Mouse (Mus musculus): Measurements from ENCODE around the gene Ube2u. TPM values are rescaled to one million over a fixed set of nuclear protein-coding genes. Genes with fewer than 3 reads are reported as not detected.

Gene Ube2u
- total RNA-seq (2012; rRNA removed), result not detected in 2 replicates

GRCm38 (mm10) chr4:100478592-100479321 is at the start of gene Ube2u:
Ube2u (plus strand) TSS chr4:100478849.
- TF ChIP-seq ZC3H11A (IDR thresholded peaks at IDR 0.05; ENCODE audit: borderline replicate concordance, low read depth, low read length) (no peak), CHD2 (IDR thresholded peaks at IDR 0.05; ENCODE audit: low read depth, low read length) (no peak), HCFC1 (IDR thresholded peaks at IDR 0.05; ENCODE audit: borderline replicate concordance, insufficient read depth, low read length) (no peak), ZNF384 (IDR thresholded peaks at IDR 0.05; ENCODE audit: low read depth, low read length) (no peak), MAFK (IDR thresholded peaks at IDR 0.05; ENCODE audit: insufficient read depth, low read depth, low read length) (no peak)
- Histone ChIP-seq H3K27ac (ENCODE audit: insufficient read depth, low read depth, low read length, poor library complexity, severe bottlenecking) (no peak within 1 kb of the TSS), H3K9ac (ENCODE audit: insufficient read depth, low read depth, low read length, poor library complexity, severe bottlenecking) (no peak within 1 kb of the TSS), H3K4me3 (ENCODE audit: insufficient read depth in 1 of 2, low read depth in 1 of 2, low read length in 2 of 2, poor library complexity in 1 of 2, severe bottlenecking in 1 of 2) (no peak within 1 kb of the TSS), H3K9me3 (ENCODE audit: control insufficient read depth, insufficient read depth, low read depth, low read length) (no peaks in the 10 kb centered on the region), H3K4me1 (ENCODE audit: control insufficient read depth in 2 of 2, insufficient read depth in 2 of 2, low read length in 2 of 2, poor library complexity in 1 of 2) (no peaks in the 10 kb centered on the region), H3K36me3 (ENCODE audit: control insufficient read depth, insufficient read depth, low read length, poor library complexity, severe bottlenecking) (no peaks in the 10 kb centered on the region)
- in situ Hi-C loops (cut with MboI; ENCODE audit: low sequenced_read_pairs in 2 of 2, unreplicated experiment in 2 of 2), result no loop called here
- peak; percentile 40 for DNase-seq (ENCODE audit: low read depth, low spot score)

GRCm38 (mm10) chr4:100429371-100429900 is 49.2 kb upstream of the Ube2u start:
- no peaks in the 10 kb centered on the region for H3K9me3 ChIP-seq (ENCODE audit: control insufficient read depth, insufficient read depth, low read depth, low read length)
- no peak overlapping the region for H3K9ac ChIP-seq (ENCODE audit: insufficient read depth, low read depth, low read length, poor library complexity, severe bottlenecking)
- H3K4me1 ChIP-seq (ENCODE audit: control insufficient read depth in 2 of 2, insufficient read depth in 2 of 2, low read length in 2 of 2, poor library complexity in 1 of 2), result no peaks in the 10 kb centered on the region
- TF ChIP-seq MAFK (IDR thresholded peaks at IDR 0.05; ENCODE audit: insufficient read depth, low read depth, low read length) (no peak), ZC3H11A (IDR thresholded peaks at IDR 0.05; ENCODE audit: borderline replicate concordance, low read depth, low read length) (no peak), HCFC1 (IDR thresholded peaks at IDR 0.05; ENCODE audit: borderline replicate concordance, insufficient read depth, low read length) (no peak), ZNF384 (IDR thresholded peaks at IDR 0.05; ENCODE audit: low read depth, low read length) (no peak), CHD2 (IDR thresholded peaks at IDR 0.05; ENCODE audit: low read depth, low read length) (no peak)
- no peak overlapping the region for H3K27ac ChIP-seq (ENCODE audit: insufficient read depth, low read depth, low read length, poor library complexity, severe bottlenecking)
- in situ Hi-C loops (cut with MboI; ENCODE audit: low sequenced_read_pairs in 2 of 2, unreplicated experiment in 2 of 2), result no loop called here
- no peak overlapping the region for H3K4me3 ChIP-seq (ENCODE audit: insufficient read depth in 1 of 2, low read depth in 1 of 2, low read length in 2 of 2, poor library complexity in 1 of 2, severe bottlenecking in 1 of 2)
- H3K36me3 ChIP-seq (ENCODE audit: control insufficient read depth, insufficient read depth, low read length, poor library complexity, severe bottlenecking), result no peaks in the 10 kb centered on the region
- DNase-seq (ENCODE audit: low read depth, low spot score), result no peak

- Histone ChIP-seq H3K4me1 (ENCODE audit: control insufficient read depth in 2 of 2, insufficient read depth in 2 of 2, low read length in 2 of 2, poor library complexity in 1 of 2) (no peaks in the 10 kb centered on the region), H3K4me3 (ENCODE audit: insufficient read depth in 1 of 2, low read depth in 1 of 2, low read length in 2 of 2, poor library complexity in 1 of 2, severe bottlenecking in 1 of 2) (no peak overlapping the region), H3K9ac (ENCODE audit: insufficient read depth, low read depth, low read length, poor library complexity, severe bottlenecking) (no peak overlapping the region), H3K27ac (ENCODE audit: insufficient read depth, low read depth, low read length, poor library complexity, severe bottlenecking) (no peak overlapping the region), H3K9me3 (ENCODE audit: control insufficient read depth, insufficient read depth, low read depth, low read length) (no peaks in the 10 kb centered on the region), H3K36me3 (ENCODE audit: control insufficient read depth, insufficient read depth, low read length, poor library complexity, severe bottlenecking) (no peaks in the 10 kb centered on the region)
- no peak for TF ChIP-seq HCFC1 (IDR thresholded peaks at IDR 0.05; ENCODE audit: borderline replicate concordance, insufficient read depth, low read length)
- no peak for TF ChIP-seq ZNF384 (IDR thresholded peaks at IDR 0.05; ENCODE audit: low read depth, low read length)
- TF ChIP-seq MAFK (IDR thresholded peaks at IDR 0.05; ENCODE audit: insufficient read depth, low read depth, low read length), result no peak
- no peak for TF ChIP-seq ZC3H11A (IDR thresholded peaks at IDR 0.05; ENCODE audit: borderline replicate concordance, low read depth, low read length)
- no peak for TF ChIP-seq CHD2 (IDR thresholded peaks at IDR 0.05; ENCODE audit: low read depth, low read length)
- in situ Hi-C loops (cut with MboI; ENCODE audit: low sequenced_read_pairs in 2 of 2, unreplicated experiment in 2 of 2), result no loop called here
- DNase-seq (ENCODE audit: low read depth, low spot score), result no peak
These were observed 43.1 kb upstream of the Ube2u start for GRCm38 (mm10) chr4:100435281-100436168.

- H3K9me3 ChIP-seq (ENCODE audit: control insufficient read depth, insufficient read depth, low read depth, low read length), result no peaks in the 10 kb centered on the region
- H3K4me1 ChIP-seq (ENCODE audit: control insufficient read depth in 2 of 2, insufficient read depth in 2 of 2, low read length in 2 of 2, poor library complexity in 1 of 2), result no peaks in the 10 kb centered on the region
- H3K9ac ChIP-seq (ENCODE audit: insufficient read depth, low read depth, low read length, poor library complexity, severe bottlenecking), result no peak overlapping the region
- no peaks in the 10 kb centered on the region for H3K36me3 ChIP-seq (ENCODE audit: control insufficient read depth, insufficient read depth, low read length, poor library complexity, severe bottlenecking)
- H3K4me3 ChIP-seq (ENCODE audit: insufficient read depth in 1 of 2, low read depth in 1 of 2, low read length in 2 of 2, poor library complexity in 1 of 2, severe bottlenecking in 1 of 2), result no peak overlapping the region
- H3K27ac ChIP-seq (ENCODE audit: insufficient read depth, low read depth, low read length, poor library complexity, severe bottlenecking), result no peak overlapping the region
- TF ChIP-seq HCFC1 (IDR thresholded peaks at IDR 0.05; ENCODE audit: borderline replicate concordance, insufficient read depth, low read length) (no peak), MAFK (IDR thresholded peaks at IDR 0.05; ENCODE audit: insufficient read depth, low read depth, low read length) (no peak), ZNF384 (IDR thresholded peaks at IDR 0.05; ENCODE audit: low read depth, low read length) (no peak), ZC3H11A (IDR thresholded peaks at IDR 0.05; ENCODE audit: borderline replicate concordance, low read depth, low read length) (no peak), CHD2 (IDR thresholded peaks at IDR 0.05; ENCODE audit: low read depth, low read length) (no peak)
- in situ Hi-C loops (cut with MboI; ENCODE audit: low sequenced_read_pairs in 2 of 2, unreplicated experiment in 2 of 2), result no loop called here
- DNase-seq (ENCODE audit: low read depth, low spot score), result no peak
These were observed 42.5 kb upstream of the Ube2u start for GRCm38 (mm10) chr4:100436169-100436547.
